Mouse (Mus musculus) heart, adult 2 months (tissue): ENCODE data around the gene Sobp. TPM values are rescaled to one million over a fixed set of nuclear protein-coding genes. Genes with fewer than 3 reads are reported as not detected.

Experiments used
- DNase-seq, 2 experiments: peaks; one replicate each; pipeline ENCODE4 v3.0.0; 2021
- H3K27ac ChIP-seq: fragments of 200-600 bp; 2 replicates; pipeline ENCODE4 v1.8.1; 2022
- H3K27me3 ChIP-seq: fragments of 200-500 bp; 2 replicates; pipeline ENCODE4 v1.6.1; 2012; ENCODE audit warnings: mild to moderate bottlenecking, low read length, inconsistent platforms, mixed read lengths; ENCODE audit not compliant: control insufficient read depth, insufficient read depth
- H3K36me3 ChIP-seq: fragments of 200-500 bp; 2 replicates; pipeline ENCODE4 v1.6.1; 2012; ENCODE audit warnings: low read length, inconsistent platforms; ENCODE audit not compliant: control insufficient read depth, insufficient read depth
- H3K4me1 ChIP-seq: fragments of 200-500 bp; 2 replicates; pipeline ENCODE4 v1.6.1; 2011; ENCODE audit warnings: low read length; ENCODE audit not compliant: control insufficient read depth, insufficient read depth
- H3K4me3 ChIP-seq: fragments of 200-600 bp; 2 replicates; pipeline ENCODE4 v1.8.1; 2022
- H3K79me2 ChIP-seq: fragments of 200-500 bp; replicated peaks from 2 replicates; pipeline ENCODE4 v1.6.1; 2012; ENCODE audit warnings: mild to moderate bottlenecking, inconsistent platforms, low read length, moderate library complexity, mixed read lengths; ENCODE audit not compliant: control insufficient read depth, insufficient read depth
- H3K9ac ChIP-seq: fragments of 200-500 bp; 2 replicates; pipeline ENCODE4 v1.6.1; 2012; ENCODE audit warnings: low read depth, mild to moderate bottlenecking, control low read depth, inconsistent platforms, low read length, mixed read lengths
- CTCF ChIP-seq: fragments of 200-600 bp; IDR thresholded peaks from 2 replicates; pipeline ENCODE4 v1.8.1; 2022; ENCODE audit warnings: antibody characterized with exemption, mild to moderate bottlenecking, moderate library complexity
- EP300 ChIP-seq: fragments of 200-500 bp; IDR thresholded peaks from 2 replicates; pipeline ENCODE4 v1.6.1; 2011; ENCODE audit warnings: low read depth, low read length, control low read depth; ENCODE audit not compliant: insufficient read depth
- POLR2A ChIP-seq: fragments of 200-500 bp; IDR thresholded peaks from 2 replicates; pipeline ENCODE4 v1.6.1; 2011; ENCODE audit warnings: mild to moderate bottlenecking, low read depth, low read length, control low read depth; ENCODE audit not compliant: insufficient read depth
- WGBS: fragments of 180-500 bp; shearing (Covaris S2); methylation state at CpG from one replicate; pipeline ENCODE4 v1.1.7; 2018; 5-methylcytosine and 5-hydroxymethylcytosine counted together
- intact Hi-C: fragments of 180-260 bp; cut with DNase I; formaldehyde crosslinking; loops from one replicate; pipeline ENCODE4 v1.15.1; 2025
- polyA plus RNA-seq: library from polyadenylated mRNA; depleted of rRNA; stranded (reverse); fragments of >200 nt; gene quantifications from 2 replicates; pipeline ENCODE4 v1.2.3, GENCODE M21; 2012
- total RNA-seq, 2 experiments: library from RNA; stranded (reverse); gene quantifications; 2 replicates each; pipeline ENCODE4 v1.2.3; 2021

Sobp gene
- total and polyA plus RNA-seq, 3 experiments: 5.1 to 16.7 (median 16.5) TPM

DNA sequence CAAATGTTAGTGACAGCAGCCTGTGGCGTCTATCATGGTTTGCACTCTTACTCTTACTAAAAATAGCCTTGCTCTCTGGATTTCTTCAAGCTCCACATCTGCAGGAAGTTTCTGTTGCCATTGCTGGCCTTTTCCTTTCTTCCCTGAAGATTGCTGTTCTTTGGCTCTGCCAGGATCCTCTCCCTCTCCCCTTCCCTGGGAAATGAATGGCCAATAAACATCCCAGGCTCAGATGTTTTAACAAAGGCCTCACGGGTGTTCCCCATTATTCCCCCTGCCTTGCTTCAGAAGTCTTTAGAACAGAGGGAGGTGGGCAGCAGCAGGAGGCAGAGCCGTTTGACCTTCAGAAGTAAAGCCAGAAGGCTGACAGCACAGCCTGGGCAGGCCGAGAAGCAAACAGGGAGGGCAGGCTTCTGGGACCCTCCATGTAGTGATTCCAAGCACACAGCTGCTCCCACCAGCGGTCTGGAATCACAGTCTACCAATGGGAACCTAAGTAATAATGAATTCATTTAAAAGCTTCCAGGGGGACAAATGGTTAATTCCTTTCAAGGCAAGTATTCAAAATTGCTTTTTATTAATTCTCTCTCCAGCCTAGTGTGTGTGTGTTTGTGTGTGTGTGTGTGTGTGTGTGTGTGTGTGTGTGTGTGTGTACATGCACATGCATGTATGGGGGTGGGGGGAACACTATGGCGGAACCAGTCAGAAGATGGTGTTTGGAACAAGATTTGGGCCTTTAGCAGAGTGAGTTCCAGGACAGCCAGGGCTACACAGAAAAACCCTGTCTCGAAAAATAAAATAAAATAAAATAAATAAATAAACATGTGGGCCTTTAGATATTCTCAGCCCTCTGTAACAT, 130.8 kb downstream of the Sobp start:
- no peak for TF ChIP-seq EP300
- no peak for TF ChIP-seq CTCF
- no peak for TF ChIP-seq POLR2A
- H3K79me2 ChIP-seq: no peaks in the 10 kb centered on the region
- peaks cover 8% of the 10 kb centered on the region for H3K4me1 ChIP-seq
- 27% methylated on average over 7 of the region's 7 CpGs for WGBS
- no peak overlapping the region for H3K4me3 ChIP-seq
- no peaks in the 10 kb centered on the region for H3K27me3 ChIP-seq
- intact Hi-C loops: no loop called here
- peak overlapping the region; percentile 47 for H3K27ac ChIP-seq
- peak overlapping the region; percentile 12; the same call in 1 of the 2 replicates for H3K9ac ChIP-seq
- no peaks in the 10 kb centered on the region for H3K36me3 ChIP-seq
- DNase-seq: peak in 1 of 2 experiments; percentile 36

- H3K36me3 ChIP-seq: no peaks in the 10 kb centered on the region
- no peaks in the 10 kb centered on the region for H3K27me3 ChIP-seq
- intact Hi-C loops: no loop called here
- peaks cover 8% of the 10 kb centered on the region for H3K4me1 ChIP-seq
- H3K4me3 ChIP-seq: no peak overlapping the region
- no peak for TF ChIP-seq POLR2A
- TF ChIP-seq CTCF: no peak
- no peak for TF ChIP-seq EP300
- peak overlapping the region; percentile 47 for H3K27ac ChIP-seq
- WGBS: 42% methylated on average over 10 of the region's 10 CpGs
- no peak overlapping the region for H3K9ac ChIP-seq
- no peak for DNase-seq
- H3K79me2 ChIP-seq: no peaks in the 10 kb centered on the region
Measured at GRCm38 (mm10) chr10:43042591-43043327, 131.6 kb downstream of the Sobp start.

- Histone ChIP-seq H3K4me1 (peaks cover 10% of the 10 kb centered on the region), H3K36me3 (no peaks in the 10 kb centered on the region)
Measured at GRCm38 (mm10) chr10:43041794-43042193, 132.5 kb downstream of the Sobp start.

GRCm38 (mm10) chr10:43037455-43037793, 136.9 kb downstream of the Sobp start:
- Histone ChIP-seq H3K4me3 (no peak overlapping the region), H3K9ac (no peak overlapping the region), H3K27ac (no peak overlapping the region), H3K27me3 (no peaks in the 10 kb centered on the region), H3K79me2 (no peaks in the 10 kb centered on the region), H3K36me3 (no peaks in the 10 kb centered on the region), H3K4me1 (peaks cover 8% of the 10 kb centered on the region)
- TF ChIP-seq EP300: no peak
- TF ChIP-seq POLR2A: no peak
- TF ChIP-seq CTCF: no peak
- WGBS: 52% methylated on average over 7 of the region's 7 CpGs
- intact Hi-C loops: no loop called here
- no peak for DNase-seq

More at GRCm38 (mm10) chr10:43041794-43042193, 132.5 kb downstream of the Sobp start:
- Histone ChIP-seq H3K4me3 (no peak overlapping the region), H3K27me3 (no peaks in the 10 kb centered on the region), H3K9ac (no peak overlapping the region), H3K27ac (no peak overlapping the region), H3K79me2 (no peaks in the 10 kb centered on the region)
- 55% methylated on average over 3 of the region's 3 CpGs for WGBS
- intact Hi-C loops: no loop called here
- no peak for DNase-seq
- TF ChIP-seq EP300 (no peak), POLR2A (no peak), CTCF (no peak)

- 68% methylated on average over 21 of the region's 21 CpGs for WGBS
- Histone ChIP-seq H3K79me2 (no peaks in the 10 kb centered on the region), H3K27me3 (no peaks in the 10 kb centered on the region), H3K9ac (no peak overlapping the region), H3K4me3 (no peak overlapping the region), H3K36me3 (no peaks in the 10 kb centered on the region), H3K27ac (no peak overlapping the region), H3K4me1 (peaks cover 8% of the 10 kb centered on the region)
- no peak for TF ChIP-seq CTCF
- TF ChIP-seq POLR2A: no peak
- TF ChIP-seq EP300: no peak
- DNase-seq: no peak
- intact Hi-C loops: no loop called here
Measured at GRCm38 (mm10) chr10:43036646-43037454, 137.5 kb downstream of the Sobp start.

GRCm38 (mm10) chr10:43035579-43035978, 138.8 kb downstream of the Sobp start:
- Histone ChIP-seq H3K4me1 (peaks cover 8% of the 10 kb centered on the region), H3K36me3 (no peaks in the 10 kb centered on the region), H3K79me2 (no peaks in the 10 kb centered on the region), H3K9ac (0 out of 2 replicates have a peak overlapping the region, but pooled peaks have one; percentile 7), H3K27ac (peak overlapping the region; percentile 58), H3K27me3 (no peaks in the 10 kb centered on the region), H3K4me3 (no peak overlapping the region)
- 34% methylated on average over 8 of the region's 8 CpGs for WGBS
- intact Hi-C loops: loop anchor here (2.0 kb wide), 1 partner anchor 135 kb away; no protein-coding TSS in a partner anchor
- TF ChIP-seq CTCF (no peak), POLR2A (no peak), EP300 (0 out of 2 replicates have a peak, but pooled peaks have one; percentile 23)
- DNase-seq: peak; percentile 59 to 78
